Mouse (Mus musculus): Measurements from ENCODE around the gene Bola1. TPM values are rescaled to one million over a fixed set of nuclear protein-coding genes. Genes with fewer than 3 reads are reported as not detected.
A peak's percentile ranks its signal among the peaks of the same experiment; 100 is the strongest.
"Not testable (repeated sequence)": the region's sequence is repeated elsewhere in the genome, so short reads cannot be mapped to it uniquely, and the experiment has no call there.

The Bola1 gene
- total RNA-seq, 2 experiments from 2014 or later, result 30.3 to 35.8 TPM

GRCm38 (mm10) chr3:96248141-96249033, 28.9 kb upstream of the Bola1 start:
- DNase-seq (ENCODE audit: low spot score in 2 of 2), result no peak

GRCm38 (mm10) chr3:96247356-96248140, 28.0 kb upstream of the Bola1 start:
- DNase-seq (ENCODE audit: low spot score in 2 of 2), result no peak

- DNase-seq (ENCODE audit: low spot score in 2 of 2), result not testable (repeated sequence)
Measured at GRCm38 (mm10) chr3:96246427-96246856, 26.9 kb upstream of the Bola1 start, which contains the start of gene Hist2h3c1. Gene Hist2h3c1 (plus strand): TSS chr3:96246685.

- DNase-seq (ENCODE audit: low spot score in 2 of 2), result not testable (repeated sequence)
Measured at GRCm38 (mm10) chr3:96246018-96246417, 26.5 kb upstream of the Bola1 start.

GRCm38 (mm10) chr3:96245003-96245886, 25.7 kb upstream of the Bola1 start, which contains the start of gene Hist2h2aa1:
Gene Hist2h2aa1 (plus strand): TSS chr3:96245497.
- DNase-seq (ENCODE audit: low spot score in 2 of 2), result peak; percentile 79 to 85

GRCm38 (mm10) chr3:96243921-96244572, 24.5 kb upstream of the Bola1 start:
- DNase-seq (ENCODE audit: low spot score in 2 of 2), result no peak

- no peak for DNase-seq (ENCODE audit: low spot score in 2 of 2)
Measured at GRCm38 (mm10) chr3:96240799-96241197, 21.3 kb upstream of the Bola1 start.

GRCm38 (mm10) chr3:96239949-96240798, 20.7 kb upstream of the Bola1 start, which contains the start of gene Hist2h2aa2:
Gene Hist2h2aa2 (minus strand): TSS chr3:96240276.
- peak; percentile 97 to 100 for DNase-seq (ENCODE audit: low spot score in 2 of 2)

- DNase-seq (ENCODE audit: low spot score in 2 of 2), result not testable (repeated sequence)
Measured at GRCm38 (mm10) chr3:96238954-96239793, 19.7 kb upstream of the Bola1 start, which contains the start of gene Hist2h3c2. Gene Hist2h3c2 (minus strand): TSS chr3:96239127.

- no peak for DNase-seq (ENCODE audit: low spot score in 2 of 2)
Measured at GRCm38 (mm10) chr3:96237904-96238511, 18.5 kb upstream of the Bola1 start.

- no peak for DNase-seq (ENCODE audit: low spot score in 2 of 2)
Measured at GRCm38 (mm10) chr3:96237335-96237903, 17.9 kb upstream of the Bola1 start.

GRCm38 (mm10) chr3:96236834-96237334, 17.4 kb upstream of the Bola1 start:
- DNase-seq (ENCODE audit: low spot score in 2 of 2), result no peak

- no peak for DNase-seq (ENCODE audit: low spot score in 2 of 2)
Measured at GRCm38 (mm10) chr3:96235836-96236235, 16.3 kb upstream of the Bola1 start.

- DNase-seq (ENCODE audit: low spot score in 2 of 2), result no peak
Measured at GRCm38 (mm10) chr3:96234914-96235313, 15.4 kb upstream of the Bola1 start.

- no peak for DNase-seq (ENCODE audit: low spot score in 2 of 2)
Measured at GRCm38 (mm10) chr3:96231758-96232120, 12.2 kb upstream of the Bola1 start.

GRCm38 (mm10) chr3:96230910-96231757, 11.6 kb upstream of the Bola1 start:
- DNase-seq (ENCODE audit: low spot score in 2 of 2), result peak in 1 of 2 experiments; percentile 12
